Mouse (Mus musculus) G1E (cell line): ENCODE measurements around the gene Myb.

Experiments used
- CTCF ChIP-seq: IDR thresholded peaks from 2 replicates; pipeline ENCODE4 v1.5.1; 2012; ENCODE audit warnings: low read depth, low read length, inconsistent platforms, mixed read lengths
- GATA1 ChIP-seq: IDR thresholded peaks from 2 replicates; pipeline ENCODE4 v1.6.1; 2012; ENCODE audit warnings: borderline replicate concordance, low read length, inconsistent platforms, mixed read lengths
- GATA2 ChIP-seq: IDR thresholded peaks from 2 replicates; pipeline ENCODE4 v1.6.1; 2012; ENCODE audit warnings: low read depth, low read length, inconsistent platforms, borderline replicate concordance
- POLR2AphosphoS5 ChIP-seq: IDR thresholded peaks from 2 replicates; pipeline ENCODE4 v1.6.1; 2012; ENCODE audit warnings: low read depth, low read length, inconsistent platforms; ENCODE audit not compliant: insufficient replicate concordance
- TAL1 ChIP-seq: conservative IDR thresholded peaks from 2 replicates; pipeline ENCODE4 v1.6.1; 2012; ENCODE audit warnings: low read depth, low read length, inconsistent platforms, mixed read lengths

DNA sequence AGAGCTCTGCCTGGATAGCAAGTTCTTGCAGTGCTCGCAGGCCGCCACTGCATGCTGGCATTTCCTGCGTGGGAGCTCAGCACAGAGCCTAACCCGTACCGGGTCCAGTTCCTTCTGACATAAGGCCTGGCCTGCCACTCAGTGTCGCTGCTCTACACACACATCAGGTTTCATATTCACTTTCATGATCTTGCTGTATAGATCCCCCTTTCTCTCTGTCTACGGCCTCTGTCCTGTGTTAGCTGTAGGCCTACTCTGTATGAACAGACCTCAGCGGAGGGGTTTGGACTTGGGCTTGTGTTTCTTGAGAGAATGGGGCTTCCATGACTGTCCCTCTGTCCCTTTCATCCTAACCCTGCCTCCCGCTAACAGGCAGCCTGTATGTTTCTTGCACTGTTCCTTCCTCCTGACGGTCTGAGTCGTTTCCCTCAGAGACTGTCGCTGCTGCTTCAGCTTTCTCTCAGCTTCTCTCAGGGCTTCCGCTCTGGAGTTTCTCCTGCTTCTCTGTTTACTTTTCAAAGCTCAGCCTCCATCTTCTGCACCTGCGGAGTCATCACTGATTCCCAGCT lies 83.5 kb downstream of the Myb start:
- no peak for TF ChIP-seq CTCF
- TF ChIP-seq TAL1: no peak
- TF ChIP-seq GATA1: no peak
- TF ChIP-seq POLR2AphosphoS5: no peak
- TF ChIP-seq GATA2: no peak
